Mouse (Mus musculus) left cerebral cortex, adult 2 months (tissue): ENCODE results near the gene Herc1. TPM values are rescaled to one million over a fixed set of nuclear protein-coding genes. Genes with fewer than 3 reads are reported as not detected.

Source experiments
- DNase-seq, 2 experiments: peaks; one replicate each; pipeline ENCODE4 v3.0.0; 2021 to 2022; ENCODE audit warnings: low spot score in 2 of 2, mixed read lengths in 1 of 2; ENCODE audit errors: extremely low spot score in 1 of 2
- H3K27ac ChIP-seq: fragments of 200-600 bp; 2 replicates; pipeline ENCODE4 v1.8.1; 2022
- H3K4me3 ChIP-seq: fragments of 200-600 bp; 2 replicates; pipeline ENCODE4 v1.8.1; 2022
- CTCF ChIP-seq: fragments of 200-600 bp; IDR thresholded peaks from 2 replicates; pipeline ENCODE4 v1.8.1; 2022; ENCODE audit warnings: antibody characterized with exemption, mild to moderate bottlenecking, moderate library complexity
- intact Hi-C: fragments of 180-260 bp; cut with DNase I; formaldehyde crosslinking; loops from one replicate; pipeline ENCODE4 v1.15.1; 2025
- long read RNA-seq, 2 experiments: library from polyadenylated mRNA; stranded (forward); transcript quantifications; one replicate each; pipeline ENCODE4 v2.0.0; 2021; ENCODE audit warnings: borderline mapping rate in 2 of 2
- total RNA-seq, 2 experiments: library from RNA; stranded (reverse); gene quantifications; 2 replicates each; pipeline ENCODE4 v1.2.3; 2021

Gene Herc1
- total RNA-seq = 100 to 1,000 TPM; 128 to 132 TPM
- long read RNA-seq, experiment 1, partial matches to known transcripts = 20 of 27 reads
- long read RNA-seq, experiment 1, other reads (novel, unspliced or antisense) = 7 of 27 reads
- long read RNA-seq, experiment 2, partial matches to known transcripts = 11 of 21 reads
- long read RNA-seq, experiment 2, other reads (novel, unspliced or antisense) = 10 of 21 reads

GRCm38 (mm10) chr9:66349860-66350787 lies at the start of gene Herc1:
TSS of gene Herc1 (plus strand) at chr9:66350450.
- intact Hi-C loops = loop anchor here (1.0 to 10.0 kb wide), 3 partner anchors 45 to 205 kb away; no protein-coding TSS in a partner anchor
- peak within 1 kb of the TSS; percentile 99 for H3K27ac ChIP-seq
- H3K4me3 ChIP-seq = peak within 1 kb of the TSS; percentile 97
- TF ChIP-seq CTCF = no peak
- DNase-seq = peak; percentile 95 to 96

- Histone ChIP-seq H3K27ac (peak overlapping the region; percentile 75), H3K4me3 (peak overlapping the region; percentile 48)
- no peak for TF ChIP-seq CTCF
- intact Hi-C loops = loop anchor here (1.0 kb wide), 4 partner anchors 18 to 46 kb away; partner anchors contain the start of gene Herc1
- DNase-seq = no peak
These were observed 45.7 kb upstream of the Herc1 start for GRCm38 (mm10) chr9:66304320-66305090.

- Histone ChIP-seq H3K27ac (peak overlapping the region; percentile 75), H3K4me3 (peak overlapping the region; percentile 48)
- intact Hi-C loops = loop anchor here (1.0 kb wide), 4 partner anchors 17 to 45 kb away; partner anchors contain the start of gene Herc1
- no peak for TF ChIP-seq CTCF
- DNase-seq = peak; percentile 71 to 74
These were observed 44.8 kb upstream of the Herc1 start for GRCm38 (mm10) chr9:66305121-66306112.

- no peak for TF ChIP-seq CTCF
- Histone ChIP-seq H3K4me3 (no peak overlapping the region), H3K27ac (peak overlapping the region; percentile 75)
- intact Hi-C loops = no loop called here
- DNase-seq = no peak
These were observed 43.8 kb upstream of the Herc1 start for GRCm38 (mm10) chr9:66306414-66306813.

GRCm38 (mm10) chr9:66307341-66307740 lies 42.9 kb upstream of the Herc1 start:
- intact Hi-C loops = no loop called here
- Histone ChIP-seq H3K4me3 (no peak overlapping the region), H3K27ac (no peak overlapping the region)
- no peak for TF ChIP-seq CTCF
- no peak for DNase-seq

GRCm38 (mm10) chr9:66308741-66309140 lies 41.5 kb upstream of the Herc1 start:
- no peak for DNase-seq
- Histone ChIP-seq H3K4me3 (no peak overlapping the region), H3K27ac (no peak overlapping the region)
- no peak for TF ChIP-seq CTCF
- intact Hi-C loops = no loop called here

- no peak for TF ChIP-seq CTCF
- DNase-seq = no peak
- intact Hi-C loops = no loop called here
- H3K27ac ChIP-seq = no peak overlapping the region
- no peak overlapping the region for H3K4me3 ChIP-seq
These were observed 38.8 kb upstream of the Herc1 start for GRCm38 (mm10) chr9:66311458-66311857.

- Histone ChIP-seq H3K27ac (no peak overlapping the region; the same call in 1 of the 2 replicates), H3K4me3 (no peak overlapping the region)
- intact Hi-C loops = no loop called here
- TF ChIP-seq CTCF = no peak
- no peak for DNase-seq
These were observed 33.6 kb upstream of the Herc1 start for GRCm38 (mm10) chr9:66316603-66317002.

GRCm38 (mm10) chr9:66322010-66322931 lies 28.0 kb upstream of the Herc1 start:
- TF ChIP-seq CTCF = no peak
- H3K27ac ChIP-seq = peak overlapping the region; percentile 72
- intact Hi-C loops = loop anchor here (1.0 to 2.0 kb wide), 3 partner anchors 17 to 57 kb away; no protein-coding TSS in a partner anchor

More at GRCm38 (mm10) chr9:66322010-66322931, 28.0 kb upstream of the Herc1 start:
- no peak overlapping the region for H3K4me3 ChIP-seq
- DNase-seq = peak in 1 of 2 experiments; percentile 44
